Mouse (Mus musculus) 3T3-L1 (cell line): ENCODE data around the gene Isy1.
A peak's percentile ranks its signal among the peaks of the same experiment; 100 is the strongest.

Experiments used
- DNase-seq: peaks from one replicate; pipeline ENCODE4 v3.0.0-alpha.2; 2015; ENCODE audit warnings: low read depth, low spot score

Isy1 gene

DNA sequence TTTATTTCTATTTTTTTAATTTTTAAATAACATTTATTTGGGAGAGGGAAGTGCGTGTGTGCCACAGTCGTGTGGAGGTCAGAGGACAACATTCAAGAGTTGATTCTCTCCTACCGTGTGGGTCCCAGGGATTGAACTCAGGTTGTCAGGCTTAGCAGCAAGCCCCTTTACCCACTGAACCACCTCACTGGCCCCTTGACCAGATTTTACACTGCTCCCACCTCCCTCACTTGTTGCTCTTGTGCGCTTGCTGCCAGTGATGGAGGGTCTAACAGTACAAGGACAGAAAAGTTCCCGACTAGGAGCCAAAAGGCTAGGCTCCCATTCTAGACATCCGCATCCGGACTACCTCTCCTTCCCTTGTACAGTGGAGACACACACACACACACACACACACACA, 33.1 kb downstream of the Isy1 start:
- no peak for DNase-seq

DNA sequence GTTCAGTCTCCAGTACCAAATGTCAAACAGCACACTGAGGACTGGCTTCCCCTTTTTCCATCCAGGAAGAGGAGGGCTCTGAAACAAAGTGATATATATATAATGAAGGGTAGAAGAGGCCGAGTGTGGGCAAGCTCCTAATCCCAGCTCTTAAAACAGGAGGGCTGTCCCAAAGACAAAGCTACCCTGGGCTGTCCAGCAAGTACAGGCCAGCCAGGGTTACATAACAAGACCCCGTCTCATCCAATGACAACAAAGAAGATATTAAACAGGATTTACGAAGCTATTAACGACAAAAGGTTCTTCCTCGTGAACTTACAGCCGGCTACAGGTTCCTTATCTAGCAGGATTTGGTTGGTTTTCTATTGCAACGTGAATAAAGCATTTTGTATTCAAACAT, 33.7 kb downstream of the Isy1 start:
- no peak for DNase-seq

DNA sequence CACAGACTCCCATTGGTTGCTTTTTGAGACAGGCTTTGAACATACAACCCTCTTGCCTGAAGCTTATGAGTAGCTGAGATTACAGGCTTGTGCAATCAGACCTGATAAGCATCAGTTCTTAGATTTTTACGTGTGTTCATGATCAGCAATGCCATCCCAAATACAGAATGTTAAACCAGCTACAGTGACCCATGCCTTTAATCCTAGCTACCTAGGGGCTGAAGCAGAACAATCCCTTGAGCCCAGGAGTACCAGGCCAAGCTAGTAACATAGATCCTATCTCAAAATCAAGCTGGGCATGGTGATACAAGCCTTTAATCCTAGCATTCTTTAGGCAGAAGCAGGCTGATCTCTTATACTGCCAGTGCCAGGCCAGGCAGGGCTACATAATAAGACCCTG, 34.6 kb downstream of the Isy1 start:
- DNase-seq = no peak

DNA sequence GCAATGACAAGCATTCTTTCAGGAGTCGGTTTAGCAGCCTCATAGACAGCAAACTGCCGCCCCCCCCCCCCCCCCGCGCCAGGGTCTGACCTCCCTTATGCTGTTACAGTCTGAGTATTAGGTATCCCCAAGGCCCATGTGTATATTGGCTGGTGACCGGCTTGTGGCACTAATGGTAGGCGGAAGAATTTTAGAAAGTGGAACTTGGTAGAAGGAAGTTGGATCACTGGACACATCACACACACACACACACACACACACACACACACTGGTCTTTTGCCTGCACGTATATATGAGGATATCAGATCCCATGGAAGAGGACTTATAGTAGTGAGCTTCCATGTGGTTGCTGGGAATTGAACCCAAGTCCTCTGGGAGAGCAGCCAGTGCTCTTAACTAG, 36.1 kb downstream of the Isy1 start:
- no peak for DNase-seq

DNA sequence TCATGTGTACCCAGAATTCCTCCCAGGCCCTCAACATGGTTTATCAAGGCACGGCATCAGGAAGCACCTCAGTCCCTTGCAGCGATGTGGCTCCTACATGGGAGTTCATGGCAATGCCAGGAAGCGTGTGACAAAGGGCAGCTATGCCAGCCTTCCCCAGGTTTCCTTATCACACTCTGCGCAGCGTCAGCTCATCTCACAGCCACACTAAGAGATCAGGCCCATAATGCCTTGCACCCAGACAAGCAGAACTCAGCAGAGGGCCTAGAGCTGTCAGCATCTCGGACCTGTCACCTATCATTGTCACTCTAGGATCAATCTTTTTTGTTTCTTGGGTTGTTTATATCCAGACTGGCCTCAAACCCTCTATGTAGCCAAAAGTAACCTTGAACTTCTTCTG, 39.0 kb downstream of the Isy1 start:
- DNase-seq = no peak

DNA sequence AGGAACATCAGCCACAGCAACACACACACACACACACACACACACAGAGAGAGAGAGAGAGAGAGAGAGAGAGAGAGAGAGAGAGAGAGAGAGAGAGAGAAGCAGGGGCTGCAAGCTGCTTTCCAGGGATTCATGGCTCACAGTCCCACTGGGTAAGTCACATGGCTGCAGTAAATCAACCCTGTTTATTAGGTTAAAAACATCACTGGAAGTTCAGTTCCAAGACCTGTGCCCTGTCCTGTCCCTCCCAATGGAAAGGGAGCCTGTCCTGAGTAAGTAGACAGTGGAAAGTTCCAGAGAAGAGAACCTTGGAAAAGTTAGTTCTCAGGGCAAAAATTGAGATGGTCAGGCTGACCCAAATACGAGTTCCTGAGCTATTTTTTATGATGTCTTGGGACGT, 41.3 kb downstream of the Isy1 start:
- no peak for DNase-seq

DNA sequence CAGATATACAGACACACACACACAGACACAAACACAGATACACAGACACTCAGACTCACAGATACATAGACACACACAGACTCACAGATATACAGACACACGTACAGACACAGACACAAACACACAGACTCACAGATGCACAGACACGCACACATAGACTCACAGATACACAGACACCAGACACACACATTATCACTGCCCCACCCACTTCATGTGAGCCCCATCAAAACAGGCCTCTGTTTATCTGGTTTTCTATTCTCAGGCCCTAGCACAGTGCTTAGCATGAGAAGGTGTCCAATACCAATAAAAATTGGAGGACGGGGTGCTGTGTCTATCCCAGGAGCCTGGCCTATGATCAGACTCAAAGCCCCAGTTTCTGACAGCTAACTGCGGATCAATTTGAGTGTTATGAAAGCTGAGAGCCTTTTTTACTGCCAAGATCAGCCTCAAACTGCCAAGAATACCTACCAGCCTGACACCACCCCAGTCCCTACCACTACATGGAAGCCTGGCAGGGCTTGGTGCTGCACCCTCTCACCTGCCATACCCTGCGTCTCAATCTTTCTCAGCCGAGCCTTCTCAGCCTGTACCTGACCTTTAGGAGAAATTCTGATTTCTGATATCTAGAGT, 42.2 kb downstream of the Isy1 start:
- DNase-seq = no peak

DNA sequence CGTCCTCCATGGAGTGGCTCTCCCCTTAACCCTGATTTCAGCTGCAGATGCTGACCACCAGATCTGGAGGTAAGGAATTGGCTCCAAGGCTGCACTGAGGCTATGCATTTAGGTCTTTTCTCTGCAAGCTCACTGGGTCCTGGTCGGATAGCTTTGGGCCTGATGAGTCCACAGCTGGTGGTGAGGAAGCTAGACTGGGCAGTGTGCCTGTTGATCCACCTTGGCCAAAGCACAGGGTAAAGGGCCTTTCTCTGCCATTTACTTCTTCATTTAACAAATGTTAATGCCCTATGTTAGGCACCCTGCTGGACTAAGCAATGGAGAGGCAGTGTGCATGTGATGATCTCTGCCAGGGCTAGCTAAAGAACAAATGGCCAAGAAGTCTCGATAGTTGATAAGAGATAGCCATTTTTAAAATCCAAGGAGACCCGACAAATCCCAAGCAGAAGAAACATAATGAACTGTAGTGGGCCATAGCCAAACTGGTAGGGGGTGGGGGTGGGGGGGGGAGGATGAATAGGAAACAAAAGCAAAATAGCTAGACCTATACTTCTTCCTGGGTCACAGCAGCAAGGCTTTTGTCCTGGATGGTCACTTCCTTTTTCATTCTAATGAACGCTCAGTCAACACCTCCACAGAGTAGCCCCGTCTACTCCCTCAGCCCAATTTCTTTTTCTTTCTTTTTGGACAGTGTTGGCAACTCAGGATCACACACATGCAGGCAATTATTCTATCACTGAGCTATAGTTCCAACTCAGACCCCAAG, 43.0 kb downstream of the Isy1 start:
- no peak for DNase-seq

DNA sequence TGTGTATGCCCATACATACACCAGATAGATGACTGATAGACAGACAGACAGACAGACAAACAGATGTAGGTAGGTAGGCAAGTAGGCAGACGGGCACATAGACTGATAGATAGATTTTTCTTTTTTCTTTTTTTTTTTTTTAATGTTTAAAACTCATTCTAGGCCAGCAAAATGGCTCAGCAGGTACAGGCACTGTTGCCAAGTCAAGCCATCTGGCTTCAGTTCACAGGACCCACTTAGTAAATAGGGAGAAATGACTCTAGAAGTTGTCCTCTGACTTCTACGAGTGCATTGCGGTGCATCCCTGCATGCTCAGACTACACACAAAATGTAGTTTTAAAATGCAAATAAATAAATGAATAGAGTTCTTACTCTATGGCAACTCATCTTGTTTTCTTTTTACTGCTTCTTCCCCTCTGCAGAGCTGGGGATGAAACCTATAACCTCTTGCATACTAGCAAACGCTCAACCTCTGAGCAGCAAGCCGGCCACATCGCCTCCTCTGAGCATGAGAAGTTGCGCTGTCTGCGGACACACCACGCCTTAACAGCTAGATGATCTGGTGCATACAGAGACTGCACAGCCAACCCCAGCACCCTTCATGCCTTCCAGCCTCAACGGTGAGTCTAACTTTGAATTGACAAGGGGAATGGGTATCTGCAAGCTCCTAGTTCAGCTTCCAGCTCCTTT, 44.6 kb downstream of the Isy1 start:
- no peak for DNase-seq

DNA sequence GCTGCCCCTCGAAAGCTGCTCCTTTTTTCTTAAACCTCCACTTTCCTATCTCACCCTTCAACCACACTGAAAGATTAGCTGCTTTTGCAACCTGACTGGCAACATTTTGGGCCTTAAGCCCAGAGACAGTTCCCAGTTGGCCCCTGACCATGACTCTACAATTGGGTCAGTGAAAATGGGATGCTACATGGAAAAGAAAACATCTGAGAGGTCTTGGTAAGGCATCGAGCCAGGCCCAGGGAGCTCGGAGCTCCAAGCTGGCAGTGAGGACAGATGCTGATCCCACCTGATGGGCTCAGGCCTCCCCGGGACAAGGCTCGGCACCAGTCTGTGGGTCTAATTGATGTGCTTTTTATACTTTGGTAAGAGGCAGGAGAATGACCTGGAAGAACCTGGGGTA, 46.8 kb downstream of the Isy1 start:
- no peak for DNase-seq

DNA sequence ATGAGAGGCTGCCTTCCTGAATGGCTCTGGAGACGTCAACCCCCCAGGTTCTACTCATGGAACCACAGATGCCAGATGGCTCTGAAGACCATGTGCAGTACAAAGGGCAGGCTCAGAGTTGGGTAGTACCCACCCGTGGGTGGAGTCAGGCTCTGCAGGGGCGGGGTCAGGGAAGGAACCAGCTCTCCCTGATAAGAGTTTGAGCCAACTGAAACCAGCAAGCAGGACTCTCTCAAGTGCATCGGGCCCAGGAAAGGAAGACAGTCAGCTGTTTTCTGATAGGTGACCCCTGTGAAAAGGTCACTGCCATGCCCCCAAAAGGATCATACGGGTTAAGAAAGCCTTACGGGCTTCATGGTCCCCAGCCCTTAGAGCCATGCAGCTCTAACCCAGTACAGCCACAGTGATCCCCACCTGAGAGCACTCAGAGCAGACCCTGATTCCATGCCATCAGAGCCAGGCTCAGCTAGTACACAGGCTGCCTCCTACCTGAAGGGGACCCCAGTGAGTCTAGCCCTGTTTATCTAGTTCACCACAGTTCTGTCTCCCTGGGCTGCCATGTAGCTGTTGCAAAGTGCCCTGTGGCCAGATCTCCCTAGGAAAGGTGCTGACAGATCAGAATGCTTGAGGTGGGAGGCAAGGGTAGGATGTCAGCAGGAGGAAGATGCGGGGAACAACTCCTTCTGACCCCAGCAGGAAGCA, 47.7 kb downstream of the Isy1 start:
- DNase-seq = no peak

DNA sequence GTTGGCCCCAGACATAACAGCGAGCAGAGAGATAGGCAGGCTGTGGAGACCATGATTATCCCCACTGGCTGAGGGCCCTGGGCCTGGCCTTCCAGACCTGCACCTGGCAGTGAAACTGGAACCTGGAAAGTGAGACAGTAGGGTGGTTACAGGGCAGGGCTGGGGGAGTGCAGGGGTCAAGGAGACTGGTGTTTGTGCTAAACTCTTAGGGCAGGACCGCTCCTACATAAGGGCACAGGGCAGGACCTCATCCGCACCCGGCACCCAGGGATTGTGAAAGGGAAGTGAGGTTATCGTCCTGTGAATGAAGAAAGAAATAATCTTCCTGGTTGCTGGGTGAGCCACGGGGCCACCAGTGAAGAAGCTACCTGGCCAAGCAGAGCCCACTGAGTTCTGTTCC, 48.8 kb downstream of the Isy1 start:
- DNase-seq = no peak

DNA sequence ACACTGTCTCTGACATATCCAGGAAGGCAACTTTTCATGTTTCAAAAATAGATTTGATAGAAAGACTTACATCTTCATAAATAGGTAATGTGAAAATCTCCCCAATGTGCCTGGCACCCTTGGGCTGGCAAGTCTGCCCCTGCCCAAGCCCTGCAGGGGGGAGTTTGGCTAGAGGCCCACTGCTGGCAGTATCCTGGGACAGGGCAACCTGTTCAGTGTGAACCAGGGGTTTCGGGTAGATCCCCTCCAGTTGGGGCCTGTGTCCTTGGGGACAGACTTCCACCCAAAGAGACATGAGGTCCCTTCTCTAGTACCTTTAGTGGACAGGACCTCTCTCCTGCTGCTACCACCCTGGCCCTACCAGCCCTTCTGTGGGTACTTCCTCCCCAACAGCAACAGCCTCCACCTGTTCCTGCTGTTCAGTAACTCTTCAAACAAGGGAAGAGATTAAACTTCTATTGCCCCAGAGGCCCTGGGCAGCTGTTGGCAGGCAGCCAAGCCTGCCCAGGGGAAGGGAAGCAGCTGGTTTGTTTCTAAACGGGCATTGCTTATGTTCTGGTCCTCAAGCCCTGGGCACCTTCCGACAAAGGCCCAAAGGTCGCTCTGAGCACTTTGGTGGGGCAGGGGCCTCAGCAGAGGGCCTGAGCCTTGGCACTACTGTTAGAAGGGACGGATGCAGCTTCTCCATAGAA, 49.6 kb downstream of the Isy1 start:
- no peak for DNase-seq

DNA sequence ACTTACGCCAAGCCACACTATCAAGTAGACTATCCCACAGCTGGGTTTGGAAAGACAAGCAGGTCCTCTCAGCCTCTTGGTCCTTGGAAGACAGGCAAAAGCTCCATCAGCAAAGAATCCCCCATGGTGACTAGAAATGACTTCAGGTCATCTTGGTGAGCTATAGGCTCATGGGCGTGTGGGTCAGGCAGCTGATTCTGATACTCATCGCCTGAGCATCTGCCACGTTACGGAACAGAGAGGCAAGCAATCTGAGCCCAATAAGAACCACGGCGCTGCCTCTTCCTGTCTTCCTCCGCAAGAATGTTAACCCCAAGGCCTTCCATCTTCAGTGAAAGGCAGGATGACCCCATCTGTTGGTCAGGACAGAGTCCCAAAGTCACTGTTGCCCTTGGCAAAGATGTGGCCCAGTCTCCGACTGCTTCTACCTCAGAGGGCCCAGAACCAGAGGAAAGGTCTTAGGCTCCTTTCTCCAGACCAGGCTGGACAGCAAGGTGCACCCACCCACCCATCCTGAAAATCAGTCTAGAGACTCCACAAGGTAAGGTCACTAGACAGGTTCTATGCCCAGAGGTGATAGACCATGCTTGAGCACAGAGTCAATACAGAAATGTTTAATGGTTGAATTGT, 50.2 kb downstream of the Isy1 start:
- DNase-seq = no peak

DNA sequence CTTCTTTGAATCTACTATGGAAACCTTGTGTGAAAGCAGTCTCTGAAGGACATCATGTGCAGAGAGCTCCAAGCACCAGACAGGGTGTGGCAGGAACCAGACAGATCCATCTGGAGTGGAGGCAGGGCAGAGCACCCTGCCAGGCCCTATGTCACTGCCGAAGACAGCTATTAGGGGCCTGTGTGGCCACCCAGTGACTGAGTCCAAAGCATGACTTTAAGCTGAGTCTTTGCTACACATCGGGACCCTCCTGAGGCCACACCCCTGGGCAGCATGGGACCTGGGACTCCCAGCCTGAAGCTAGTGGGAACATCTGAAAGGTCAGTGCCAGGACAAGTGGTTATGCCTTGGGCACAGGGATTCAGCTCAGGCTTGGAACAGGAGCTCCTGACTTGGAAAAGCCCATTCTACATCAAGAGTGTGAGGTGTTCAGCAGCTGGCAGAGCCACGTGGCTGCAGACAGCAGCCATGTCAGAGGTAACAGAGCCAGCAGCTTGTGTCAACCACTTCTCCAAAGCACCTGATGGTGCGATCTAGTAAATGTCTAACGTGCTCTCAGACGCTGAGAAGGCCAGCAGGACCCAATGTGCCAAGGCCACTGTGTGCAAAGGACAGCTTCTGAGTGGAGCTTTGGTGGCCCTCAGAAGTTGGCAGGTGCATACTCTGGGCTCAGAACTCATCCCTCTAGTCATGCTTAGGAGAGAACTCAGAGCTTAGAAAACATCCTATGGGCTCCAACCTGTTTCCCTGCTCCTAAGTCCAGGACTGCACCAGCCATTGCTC, 51.3 kb downstream of the Isy1 start:
- peak; percentile 26 for DNase-seq

DNA sequence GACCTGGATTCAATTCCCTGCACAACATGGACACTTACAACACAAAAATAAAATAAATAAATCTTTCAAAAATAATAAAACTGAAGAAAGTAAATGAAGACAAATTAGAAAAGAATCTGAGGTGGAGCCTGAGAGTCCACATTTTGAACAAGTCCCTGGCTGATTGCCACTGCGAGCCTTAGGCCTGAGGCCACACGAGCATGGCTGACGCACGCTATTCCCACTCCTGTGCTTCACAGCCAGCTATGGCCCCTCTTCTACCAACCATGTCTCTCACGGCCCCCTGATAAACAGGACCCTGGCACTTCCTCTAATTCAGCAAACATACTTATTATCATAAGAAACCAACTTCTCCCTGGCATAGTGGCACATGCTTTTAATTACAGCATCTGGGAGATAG, 52.0 kb downstream of the Isy1 start:
- no peak for DNase-seq

DNA sequence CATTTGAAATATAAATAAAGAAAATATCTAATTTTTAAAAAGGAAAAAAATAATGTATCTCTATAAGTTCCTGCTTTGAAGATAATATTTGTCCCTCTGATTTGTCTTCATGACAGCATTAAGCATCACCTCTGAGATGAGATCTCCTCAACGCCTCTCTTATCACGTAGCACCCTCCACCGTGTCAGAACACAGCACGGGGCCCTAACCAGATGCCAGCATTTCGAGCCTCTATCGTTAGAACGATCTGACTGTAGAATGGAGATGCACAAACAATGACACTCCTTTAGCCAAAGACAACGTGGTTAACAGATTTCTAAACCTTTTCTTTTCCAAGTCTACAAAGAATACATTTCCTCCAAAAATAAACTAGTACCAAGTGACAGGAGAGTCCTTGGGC, 54.6 kb downstream of the Isy1 start:
- no peak for DNase-seq

DNA sequence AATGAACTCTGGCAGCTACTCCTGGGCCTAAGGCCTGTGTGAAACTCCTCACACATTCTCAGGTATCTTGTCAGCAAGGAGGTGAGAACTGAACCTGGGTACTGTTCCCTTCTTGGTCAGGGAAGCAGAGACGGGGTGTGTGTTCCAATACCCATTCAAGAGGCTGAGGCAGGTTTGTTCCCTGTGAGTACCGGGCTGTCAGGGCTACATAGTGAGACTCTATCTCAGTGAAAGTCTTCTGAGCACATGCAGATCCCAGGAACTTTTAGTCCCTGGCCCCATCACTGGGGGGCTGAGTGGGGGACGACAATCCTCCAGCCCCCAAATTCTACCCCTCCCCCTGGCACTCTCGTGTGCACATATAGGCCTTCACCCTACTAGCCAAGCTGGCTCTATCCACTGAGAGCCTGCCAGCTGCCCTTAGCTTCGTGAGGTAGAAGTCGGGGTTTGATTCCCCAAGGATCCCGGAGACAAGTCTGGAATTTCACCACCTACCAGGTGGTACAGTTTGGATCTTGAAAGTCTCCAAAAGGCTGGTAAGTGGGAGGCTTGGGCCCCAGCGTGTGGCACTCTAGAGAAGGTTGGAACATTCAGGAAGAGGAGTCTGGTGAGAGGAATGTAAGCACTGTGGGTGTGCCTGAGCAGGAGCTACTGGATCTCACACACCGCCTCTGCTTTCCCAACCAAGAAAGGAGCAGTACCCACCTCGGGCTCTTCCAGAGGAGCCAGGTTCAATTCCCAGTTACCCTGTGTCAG, 57.9 kb downstream of the Isy1 start:
- DNase-seq = no peak

DNA sequence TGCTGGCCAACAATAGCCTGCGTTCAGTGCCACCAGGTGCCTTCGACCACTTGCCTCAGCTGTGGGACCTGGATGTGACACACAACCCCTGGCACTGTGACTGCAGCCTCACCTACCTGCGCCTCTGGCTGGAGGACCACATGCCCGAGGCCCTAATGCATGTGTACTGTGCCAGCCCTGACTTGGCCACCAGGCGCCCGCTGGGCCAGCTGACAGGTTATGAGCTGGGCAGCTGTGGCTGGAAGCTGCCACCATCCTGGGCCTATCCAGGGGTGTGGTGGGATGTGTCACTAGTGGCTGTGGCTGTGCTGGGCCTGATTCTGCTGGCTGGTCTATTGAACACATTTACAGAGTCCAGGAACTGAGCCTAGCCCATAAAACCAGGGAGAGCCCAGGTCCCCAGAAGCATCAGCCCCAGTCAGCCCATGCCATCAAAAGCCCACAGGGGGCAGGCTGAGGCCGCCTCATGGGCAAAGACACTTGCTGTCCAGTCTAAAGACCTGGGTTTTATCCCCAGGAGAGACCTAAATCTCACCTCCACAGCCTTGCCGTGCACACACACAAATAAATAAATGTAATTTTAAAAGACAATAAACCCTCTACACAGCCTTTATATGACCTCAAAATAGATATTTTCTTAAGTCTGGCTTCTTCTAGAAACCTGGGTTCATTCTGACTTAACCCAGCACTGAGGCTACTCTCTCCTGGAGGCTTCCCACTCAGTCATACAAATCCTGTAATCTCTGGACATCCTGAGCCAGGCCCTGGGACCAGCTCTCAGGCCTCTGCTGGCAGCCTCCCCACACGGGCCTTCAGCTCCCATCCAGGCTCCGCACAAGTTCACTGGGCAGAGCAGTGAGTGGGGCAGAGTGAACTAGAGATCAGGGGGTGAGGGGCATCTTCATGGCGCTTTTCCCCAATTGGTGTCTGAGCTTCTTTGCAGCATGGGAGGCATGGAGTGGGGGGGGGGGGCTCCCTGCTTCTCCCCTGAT, 59.1 kb downstream of the Isy1 start:
- no peak for DNase-seq
